Mouse (Mus musculus) hindbrain, embryonic 15.5 days (tissue): Measurements from ENCODE around the gene Kat2b. TPM values are rescaled to one million over a fixed set of nuclear protein-coding genes. Genes with fewer than 3 reads are reported as not detected.
"Not testable (repeated sequence)": the region's sequence is repeated elsewhere in the genome, so short reads cannot be mapped to it uniquely, and the experiment has no call there.

ENCODE experiments used
- ATAC-seq: fragments of 200-750 bp; cut with Nextera tagmentation; 2 replicates; pipeline ENCODE4 v1.8.0; 2017; ENCODE audit warnings: low read depth, moderate number of reproducible peaks, moderate TSS enrichment; ENCODE audit not compliant: low FRiP score
- H3K27ac ChIP-seq: fragments of 300-500 bp; sonication (generic); replicated peaks from 2 replicates; pipeline ENCODE4 v1.5.1; 2015; ENCODE audit warnings: mild to moderate bottlenecking, inconsistent platforms
- H3K27me3 ChIP-seq: fragments of 300-500 bp; sonication (generic); 2 replicates; pipeline ENCODE4 v1.6.1; 2015; ENCODE audit warnings: control low read depth, inconsistent platforms
- H3K36me3 ChIP-seq: fragments of 300-500 bp; sonication (generic); 2 replicates; pipeline ENCODE4 v1.6.1; 2015; ENCODE audit warnings: control low read depth, inconsistent platforms
- H3K4me1 ChIP-seq: fragments of 300-500 bp; sonication (generic); replicated peaks from 2 replicates; pipeline ENCODE4 v1.6.1; 2015; ENCODE audit warnings: control low read depth, inconsistent platforms
- H3K4me2 ChIP-seq: fragments of 300-500 bp; sonication (generic); 2 replicates; pipeline ENCODE4 v1.6.1; 2015; ENCODE audit warnings: moderate library complexity, mild to moderate bottlenecking, inconsistent platforms
- H3K4me3 ChIP-seq: fragments of 300-500 bp; sonication (generic); 2 replicates; pipeline ENCODE4 v1.5.1; 2015; ENCODE audit warnings: mild to moderate bottlenecking, inconsistent platforms
- H3K9ac ChIP-seq: fragments of 300-500 bp; sonication (generic); 2 replicates; pipeline ENCODE4 v1.6.1; 2015; ENCODE audit warnings: inconsistent platforms
- H3K9me3 ChIP-seq: fragments of 300-500 bp; sonication (generic); 2 replicates; pipeline ENCODE4 v1.6.1; 2016; ENCODE audit warnings: control low read depth, inconsistent platforms
- WGBS: fragments of 180-500 bp; shearing (Covaris S2); methylation state at CpG from one replicate; pipeline ENCODE4 v1.1.7; 2015; 5-methylcytosine and 5-hydroxymethylcytosine counted together
- polyA plus RNA-seq: library from polyadenylated mRNA; unstranded; fragments of >200 nt; fragmentation: Nextera tagmentation; extraction: Ambion mirVana; gene quantifications from 2 replicates; pipeline ENCODE4 v1.2.1, GENCODE M21; 2015

The Kat2b gene
- polyA plus RNA-seq, 1 experiment from 2014 or later = 5.7 TPM

GRCm38 (mm10) chr17:53688321-53688720, 121.7 kb downstream of the Kat2b start:
- peak overlapping the region; percentile 60 for H3K4me3 ChIP-seq
- H3K4me2 ChIP-seq = peak overlapping the region; percentile 81
- H3K27me3 ChIP-seq = no peaks in the 10 kb centered on the region
- no peak for ATAC-seq
- peaks cover 12% of the 10 kb centered on the region; the same call in 1 of the 2 replicates for H3K4me1 ChIP-seq
- no peaks in the 10 kb centered on the region for H3K9me3 ChIP-seq
- no peak overlapping the region for H3K9ac ChIP-seq
- no peak overlapping the region for H3K27ac ChIP-seq
- H3K36me3 ChIP-seq = no peaks in the 10 kb centered on the region
- 26% methylated on average over 1 of the region's 1 CpGs for WGBS

GRCm38 (mm10) chr17:53688877-53689802, 122.5 kb downstream of the Kat2b start, which contains the start of gene Sgo1:
Gene Sgo1, minus strand, starts transcription at chr17:53689333.
- peak; percentile 100 for ATAC-seq
- Histone ChIP-seq H3K9me3 (no peaks in the 10 kb centered on the region), H3K27ac (peak within 1 kb of the TSS; percentile 99), H3K4me1 (peaks cover 12% of the 10 kb centered on the region; the same call in 1 of the 2 replicates), H3K27me3 (no peaks in the 10 kb centered on the region), H3K9ac (peak within 1 kb of the TSS; percentile 71), H3K4me3 (peak within 1 kb of the TSS; percentile 60), H3K36me3 (no peaks in the 10 kb centered on the region), H3K4me2 (peak within 1 kb of the TSS; percentile 81)
- WGBS = under 1% methylated on average over 78 of the region's 78 CpGs

GRCm38 (mm10) chr17:53689946-53690345, 123.3 kb downstream of the Kat2b start:
- Histone ChIP-seq H3K36me3 (no peaks in the 10 kb centered on the region), H3K4me3 (peak overlapping the region; percentile 60), H3K27me3 (no peaks in the 10 kb centered on the region), H3K4me2 (peak overlapping the region; percentile 81), H3K4me1 (peaks cover 12% of the 10 kb centered on the region; the same call in 1 of the 2 replicates), H3K9me3 (no peaks in the 10 kb centered on the region), H3K9ac (peak overlapping the region; percentile 71), H3K27ac (peak overlapping the region; percentile 99)
- 0 out of 2 replicates have a peak, but pooled peaks have one; percentile 29 for ATAC-seq
- WGBS = 15% methylated on average over 7 of the region's 7 CpGs

DNA sequence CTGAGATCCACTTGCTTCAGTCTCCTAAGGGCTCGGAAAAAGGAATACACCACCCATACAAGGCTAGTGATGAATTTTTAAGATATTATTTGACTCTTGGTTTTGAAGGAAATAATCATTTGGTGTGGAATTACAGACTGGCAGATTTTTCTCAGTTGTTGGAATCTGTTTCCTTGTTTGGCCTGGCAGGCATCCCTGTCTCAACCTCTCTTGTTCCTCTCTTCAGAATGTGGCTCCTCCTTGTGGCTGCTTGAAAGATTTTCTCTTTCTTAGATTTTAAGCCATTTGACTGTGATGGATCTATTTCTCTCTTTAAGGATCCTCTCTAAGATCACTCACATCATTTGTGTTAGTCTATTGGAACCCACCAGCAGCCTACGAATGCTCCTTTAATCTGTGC, 127.4 kb downstream of the Kat2b start:
- Histone ChIP-seq H3K27ac (no peak overlapping the region), H3K4me2 (no peak overlapping the region), H3K36me3 (no peaks in the 10 kb centered on the region), H3K4me3 (no peak overlapping the region), H3K9ac (no peak overlapping the region), H3K27me3 (no peaks in the 10 kb centered on the region), H3K9me3 (no peaks in the 10 kb centered on the region), H3K4me1 (peaks cover 7% of the 10 kb centered on the region; the same call in 1 of the 2 replicates)
- no peak for ATAC-seq
- WGBS = 82% methylated on average over 2 of the region's 2 CpGs

GRCm38 (mm10) chr17:53697521-53697920, 130.9 kb downstream of the Kat2b start:
- not testable (repeated sequence) for H3K9ac ChIP-seq, H3K4me1 ChIP-seq, H3K27ac ChIP-seq, H3K27me3 ChIP-seq, H3K4me2 ChIP-seq, H3K36me3 ChIP-seq, ATAC-seq, H3K9me3 ChIP-seq, H3K4me3 ChIP-seq
- 88% methylated on average over 8 of the region's 8 CpGs for WGBS

DNA sequence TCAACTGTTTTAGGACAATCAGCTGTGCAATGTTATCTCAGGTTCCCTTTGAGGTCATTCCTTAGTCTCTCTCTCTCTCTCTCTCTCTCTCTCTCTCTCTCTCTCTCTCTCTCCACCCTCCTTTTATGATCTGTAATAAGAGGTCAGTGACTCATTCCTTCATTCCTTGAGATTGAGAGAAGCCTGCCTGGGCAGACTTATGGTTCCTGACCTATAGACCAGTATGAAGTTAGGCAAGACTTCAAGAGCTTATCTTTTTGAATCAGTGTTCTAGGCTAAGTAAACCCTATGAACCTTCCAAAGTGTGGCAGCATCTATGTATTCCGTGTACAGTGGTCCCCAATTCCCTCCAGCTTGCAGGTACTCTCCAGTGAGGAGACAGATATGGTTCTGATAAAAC, 147.8 kb downstream of the Kat2b start:
- no peaks in the 10 kb centered on the region for H3K36me3 ChIP-seq
- ATAC-seq = no peak
- H3K4me2 ChIP-seq = no peak overlapping the region
- H3K9ac ChIP-seq = no peak overlapping the region
- no peaks in the 10 kb centered on the region for H3K9me3 ChIP-seq
- WGBS = 63% methylated on average over 1 of the region's 1 CpGs
- no peak overlapping the region for H3K4me3 ChIP-seq
- H3K27me3 ChIP-seq = no peaks in the 10 kb centered on the region
- H3K4me1 ChIP-seq = no peaks in the 10 kb centered on the region
- no peak overlapping the region for H3K27ac ChIP-seq

DNA sequence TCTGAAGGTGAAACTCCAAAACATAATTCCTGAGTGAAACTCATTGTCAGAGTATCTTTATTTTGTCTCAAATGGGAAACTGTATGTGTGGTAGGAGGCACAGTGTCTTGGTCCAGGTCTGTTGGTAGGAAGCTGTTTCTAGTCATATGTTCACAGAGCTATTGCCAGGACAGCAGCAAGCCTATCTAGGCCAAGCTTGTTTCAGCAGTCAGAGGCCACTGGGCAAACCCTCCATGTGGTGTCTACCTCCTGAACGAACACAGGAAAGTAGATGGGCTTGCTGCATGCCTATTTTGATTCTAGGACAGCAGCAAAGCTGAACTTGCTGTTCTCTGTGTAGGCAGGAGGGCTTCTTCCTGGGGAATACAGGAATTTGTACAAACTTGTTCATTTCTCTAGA, 148.5 kb downstream of the Kat2b start:
- not testable (repeated sequence) for H3K4me2 ChIP-seq, H3K9me3 ChIP-seq, H3K36me3 ChIP-seq, ATAC-seq, H3K4me1 ChIP-seq, H3K27ac ChIP-seq, H3K9ac ChIP-seq, H3K4me3 ChIP-seq, H3K27me3 ChIP-seq
- WGBS = 57% methylated on average over 1 of the region's 1 CpGs

GRCm38 (mm10) chr17:53718474-53718873, 151.8 kb downstream of the Kat2b start:
- Histone ChIP-seq H3K9ac (no peak overlapping the region), H3K27me3 (no peaks in the 10 kb centered on the region), H3K27ac (no peak overlapping the region), H3K36me3 (no peaks in the 10 kb centered on the region), H3K9me3 (no peaks in the 10 kb centered on the region), H3K4me3 (no peak overlapping the region), H3K4me2 (no peak overlapping the region), H3K4me1 (no peaks in the 10 kb centered on the region)
- WGBS = 80% methylated on average over 1 of the region's 1 CpGs
- no peak for ATAC-seq

DNA sequence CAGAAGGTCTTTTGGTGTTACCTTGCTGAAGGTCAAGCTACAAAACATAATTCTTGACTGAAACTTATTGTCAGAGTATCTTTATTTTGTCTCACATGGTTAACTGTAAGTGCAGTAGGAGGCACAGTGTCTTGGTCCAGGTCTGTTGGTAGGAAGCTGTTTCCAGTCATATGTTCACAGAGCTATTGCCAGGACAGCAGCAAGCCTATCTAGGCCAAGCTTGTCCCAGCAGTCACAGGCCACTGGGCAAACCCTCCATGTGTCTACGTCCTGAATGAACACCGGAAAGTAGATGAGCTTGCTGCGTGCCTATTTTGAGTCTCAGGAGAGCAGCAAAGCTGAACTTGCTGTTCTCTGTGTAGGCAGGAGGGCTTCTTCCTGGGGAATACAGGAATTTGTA, 152.3 kb downstream of the Kat2b start:
- not testable (repeated sequence) for H3K27me3 ChIP-seq, ATAC-seq
- WGBS = 93% methylated on average over 3 of the region's 3 CpGs

More for the DNA sequence above, 152.3 kb downstream of the Kat2b start:
- not testable (repeated sequence) for H3K4me3 ChIP-seq, H3K36me3 ChIP-seq, H3K9me3 ChIP-seq, H3K4me2 ChIP-seq, H3K4me1 ChIP-seq, H3K27ac ChIP-seq, H3K9ac ChIP-seq

Other genes starting within 250 kb of the Kat2b start
- gene Efhb, start 103.5 kb upstream of the Kat2b start, polyA plus RNA-seq = 1.1 and 1.3 TPM in 2 replicates
- gene Rab5a, start 87.6 kb upstream of the Kat2b start, polyA plus RNA-seq = 112 and 113 TPM in 2 replicates
- 0.26 and 0.35 TPM in 2 replicates for gene Pp2d1, start 27.4 kb upstream of the Kat2b start, polyA plus RNA-seq
- gene Sgo1, start 122.5 kb downstream of the Kat2b start, polyA plus RNA-seq = 7.6 and 10.1 TPM in 2 replicates